Mouse (Mus musculus) embryo, embryonic 10 days (tissue): ENCODE results near the gene Gja5.

Source experiments
- DNase-seq: peaks from one replicate; pipeline ENCODE4 v3.0.0-alpha.2; 2015; ENCODE audit warnings: low spot score

The Gja5 gene

DNA sequence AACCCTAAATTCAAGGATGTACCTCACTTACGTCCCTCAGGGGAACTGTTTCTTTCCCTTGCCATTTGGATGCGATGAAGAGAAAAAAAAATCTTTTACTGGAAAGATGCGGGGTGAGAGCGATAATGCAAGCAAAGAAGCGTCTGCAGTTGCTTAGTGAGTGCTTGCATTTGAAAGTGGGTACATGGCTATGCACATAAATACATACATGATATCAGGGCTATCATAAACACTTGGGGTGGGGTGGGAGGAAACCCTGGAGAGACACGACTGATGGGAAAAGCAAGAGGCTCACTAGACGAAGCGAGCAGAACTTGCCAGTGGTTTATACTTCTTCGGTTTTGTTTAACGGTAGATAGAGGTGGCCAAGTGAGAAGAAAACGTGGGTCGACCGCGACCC, at the start of gene Gja5:
Gene Gja5 (plus strand): TSS at position 301 of the 400 bp plus-strand sequence.
- no peak for DNase-seq

DNA sequence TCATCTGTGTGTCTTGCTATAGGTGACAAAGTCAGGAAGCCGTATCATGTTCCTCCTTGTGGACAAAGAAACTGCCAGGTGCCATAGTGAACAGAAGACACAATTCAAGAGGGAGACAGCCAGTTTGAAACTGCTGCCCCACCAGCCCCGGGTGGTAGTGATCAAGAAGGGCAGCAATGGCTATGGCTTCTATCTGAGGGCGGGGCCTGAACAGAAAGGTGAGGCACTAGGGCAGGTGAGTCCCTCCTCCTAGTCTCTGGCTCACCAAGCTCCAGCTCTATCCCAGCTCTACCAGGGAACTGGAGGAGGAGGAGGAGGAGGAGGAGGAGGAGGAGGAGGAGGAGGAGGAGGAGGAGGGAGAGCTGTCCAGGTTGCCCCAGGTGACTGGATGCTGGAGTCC, 48.7 kb upstream of the Gja5 start:
- DNase-seq: no peak

GRCm38 (mm10) chr3:96860498-96860897, 44.0 kb upstream of the Gja5 start:
- DNase-seq: no peak

- no peak for DNase-seq
These were observed 36.6 kb upstream of the Gja5 start for GRCm38 (mm10) chr3:96867863-96868262.

DNA sequence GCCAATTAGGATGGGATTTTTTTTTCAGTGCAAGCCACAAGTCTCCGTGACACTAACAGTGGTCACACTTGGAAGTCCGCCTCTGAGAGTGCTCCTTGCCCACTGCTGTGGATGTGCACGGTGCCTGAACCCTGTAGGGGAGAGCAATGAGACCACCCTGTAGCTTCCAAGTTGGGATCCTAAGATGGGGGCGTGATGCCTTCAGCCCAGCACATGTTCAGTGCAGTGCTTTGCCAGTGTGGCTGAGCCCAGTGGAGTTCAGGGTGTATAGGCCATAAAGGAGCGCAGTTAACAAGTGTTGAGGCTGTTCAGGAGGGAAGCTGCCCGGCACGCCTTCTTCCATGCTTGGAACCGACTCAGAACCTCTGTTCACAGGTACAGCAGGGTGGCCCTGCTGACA, 35.9 kb upstream of the Gja5 start:
- no peak for DNase-seq

DNA sequence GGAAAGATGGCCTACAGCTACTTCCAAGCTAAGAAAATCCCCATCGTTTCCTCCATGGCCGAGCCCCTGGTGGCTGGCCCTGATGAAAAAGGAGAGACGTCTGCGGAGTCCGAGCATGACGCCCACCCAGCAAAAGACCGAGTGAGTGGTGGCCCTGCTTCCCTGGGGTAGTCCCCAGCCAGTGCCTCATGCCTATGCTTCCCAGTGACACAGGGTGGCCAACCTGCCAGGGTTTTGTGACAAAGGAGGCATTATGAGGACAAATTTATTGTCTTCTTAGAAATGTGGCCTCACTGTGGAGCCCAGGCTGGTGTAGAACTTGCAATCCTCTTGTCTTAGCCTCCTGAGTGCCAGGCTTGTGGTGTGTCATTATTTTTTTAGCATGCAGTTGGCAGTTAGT, 35.4 kb upstream of the Gja5 start:
- DNase-seq: no peak

DNA sequence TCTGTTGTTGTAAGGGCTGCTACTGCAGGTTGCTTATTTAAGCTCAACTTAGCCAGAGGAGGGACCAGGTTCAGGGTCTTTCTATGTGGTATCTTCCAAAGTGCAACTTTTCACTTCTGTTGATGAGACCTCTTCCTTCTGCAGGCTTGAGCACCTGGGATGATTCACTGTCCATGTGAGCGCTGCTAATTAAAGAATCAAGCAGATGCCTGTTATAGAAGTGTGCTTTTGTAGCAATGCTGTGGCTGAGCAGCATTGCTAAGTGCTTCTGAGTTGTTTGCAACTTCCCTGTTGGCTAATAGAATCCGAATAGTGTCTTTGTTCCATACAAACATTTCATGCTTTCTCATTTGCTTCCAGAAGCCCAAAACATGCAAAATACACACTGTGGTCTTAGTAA, 34.2 kb upstream of the Gja5 start:
- DNase-seq: no peak

- DNase-seq: no peak
These were observed 33.4 kb upstream of the Gja5 start for GRCm38 (mm10) chr3:96871070-96871469.

- DNase-seq: no peak
These were observed 32.0 kb upstream of the Gja5 start for GRCm38 (mm10) chr3:96872501-96872900.

DNA sequence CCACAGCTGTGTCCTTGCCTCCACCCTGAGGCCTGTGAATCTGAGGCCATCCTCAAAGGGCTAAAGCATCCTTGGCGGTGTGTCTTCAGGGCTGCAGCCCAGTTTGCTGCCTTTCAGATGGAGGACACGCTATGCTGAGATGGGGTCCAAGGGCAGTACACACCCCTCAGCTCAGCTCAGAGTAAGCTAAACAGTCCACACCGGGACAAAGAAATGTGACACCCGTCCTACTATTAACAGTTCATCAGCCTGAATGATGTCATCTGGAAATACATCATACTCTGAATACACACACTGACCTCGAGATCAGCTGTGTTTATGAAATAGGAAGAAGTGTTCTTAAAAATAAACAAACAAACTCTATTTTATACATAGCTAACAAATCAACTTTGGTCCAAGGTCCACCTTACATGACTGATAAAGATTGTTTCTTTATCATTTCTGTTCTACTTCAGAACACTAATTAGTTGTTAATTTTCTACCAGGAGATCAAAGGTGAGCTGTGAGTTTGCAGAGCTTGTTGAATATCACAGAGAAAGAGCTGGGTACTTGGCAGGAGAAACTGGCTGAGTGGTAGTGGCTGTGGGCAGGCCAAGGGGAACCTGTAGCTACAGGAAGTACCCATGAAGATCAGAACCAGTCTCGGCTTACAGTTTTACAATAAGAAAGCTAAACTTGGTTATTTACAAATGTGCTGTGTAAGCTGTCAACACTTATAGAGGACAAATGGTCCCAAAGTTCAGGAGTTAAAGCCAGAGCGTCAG, 29.5 kb upstream of the Gja5 start:
- DNase-seq: no peak

- DNase-seq: no peak
These were observed 25.0 kb upstream of the Gja5 start for GRCm38 (mm10) chr3:96879536-96879935.

DNA sequence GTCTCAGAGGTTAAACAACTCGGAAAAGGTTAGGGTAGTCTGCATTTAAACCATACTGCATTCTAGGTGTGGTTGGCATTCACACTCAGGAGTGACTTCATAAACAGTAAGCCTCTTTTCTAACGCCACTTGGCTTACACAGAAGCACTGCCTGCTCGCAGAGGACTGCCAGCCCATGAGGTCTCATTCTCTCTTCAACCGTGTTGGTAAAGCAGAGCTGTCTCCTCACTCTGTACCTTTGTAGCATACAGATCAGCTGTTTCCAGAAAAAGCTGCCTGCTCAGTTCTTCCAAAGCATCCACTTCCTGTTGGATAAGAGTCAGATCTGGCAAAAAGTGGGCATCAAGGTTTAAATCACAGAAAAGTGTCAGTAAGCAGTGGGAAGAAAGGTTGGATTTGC, 24.1 kb upstream of the Gja5 start:
- no peak for DNase-seq

DNA sequence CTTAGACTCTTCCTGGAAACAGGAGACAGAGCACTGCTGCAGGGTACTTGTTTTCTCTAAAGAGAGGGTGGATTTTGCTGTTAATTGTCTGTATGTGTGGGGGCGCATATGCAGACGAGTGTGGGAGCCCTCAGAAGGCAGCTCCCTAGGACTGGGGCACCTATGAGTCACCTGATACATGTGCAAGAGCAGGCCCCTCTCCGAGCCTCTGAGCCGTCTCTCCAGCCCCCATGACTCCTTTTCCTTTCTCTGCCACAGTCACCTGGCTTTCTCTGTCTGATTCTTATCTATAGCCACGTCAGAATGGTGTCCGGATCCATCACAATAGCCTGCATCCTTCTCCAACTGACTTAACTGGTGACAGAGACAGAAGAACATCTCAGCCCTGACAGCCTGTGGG, 22.9 kb upstream of the Gja5 start:
- DNase-seq: no peak

DNA sequence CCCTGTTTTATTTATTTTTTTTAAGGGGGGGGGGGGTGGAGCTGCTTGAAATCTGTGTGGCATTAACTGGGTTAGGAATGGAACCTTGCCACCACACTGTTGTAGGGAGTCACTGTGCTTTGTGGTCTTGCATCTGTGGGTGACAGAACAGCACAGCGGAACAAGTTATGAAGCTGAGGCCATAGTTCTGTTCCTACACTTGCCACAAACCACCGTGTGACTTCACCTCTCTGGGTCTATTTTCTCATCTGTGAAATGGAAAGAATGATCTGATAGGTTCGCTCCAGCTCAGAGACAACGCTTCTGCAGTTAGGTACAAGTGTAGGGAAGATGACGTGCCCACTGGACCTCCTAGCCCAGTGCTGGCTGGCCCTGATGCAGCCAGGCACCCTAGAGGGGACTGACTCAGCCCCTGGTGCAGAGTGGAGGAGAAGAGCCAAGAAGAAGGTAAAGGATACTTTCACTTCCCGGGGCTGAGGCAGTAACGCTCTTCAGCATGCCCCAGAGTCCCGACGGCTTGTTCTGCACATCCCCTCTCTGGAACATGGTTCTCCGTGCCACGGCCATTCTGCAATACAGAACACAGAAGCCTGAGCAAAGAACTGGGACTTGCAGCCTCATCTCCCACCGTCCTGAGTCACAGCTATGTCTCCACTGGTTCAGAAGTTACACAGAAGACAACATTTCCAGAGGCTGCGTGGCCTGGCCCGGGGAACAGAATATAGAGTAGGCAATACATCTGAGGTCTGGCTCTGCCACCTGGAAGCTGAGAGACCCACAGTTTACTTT, 22.2 kb upstream of the Gja5 start:
- DNase-seq: no peak

- DNase-seq: no peak
These were observed 20.8 kb upstream of the Gja5 start for GRCm38 (mm10) chr3:96883690-96884089.

GRCm38 (mm10) chr3:96902336-96902999, 2.0 kb upstream of the Gja5 start:
- no peak for DNase-seq

GRCm38 (mm10) chr3:96904851-96905541, 503 bp downstream of the Gja5 start, which contains the start of gene Gpr89:
Gene Gpr89 (minus strand): TSS chr3:96905346.
- peak; percentile 97 for DNase-seq

GRCm38 (mm10) chr3:96905592-96905991, 1.1 kb downstream of the Gja5 start:
- no peak for DNase-seq

GRCm38 (mm10) chr3:96920991-96921390, 16.5 kb downstream of the Gja5 start:
- DNase-seq: no peak

DNA sequence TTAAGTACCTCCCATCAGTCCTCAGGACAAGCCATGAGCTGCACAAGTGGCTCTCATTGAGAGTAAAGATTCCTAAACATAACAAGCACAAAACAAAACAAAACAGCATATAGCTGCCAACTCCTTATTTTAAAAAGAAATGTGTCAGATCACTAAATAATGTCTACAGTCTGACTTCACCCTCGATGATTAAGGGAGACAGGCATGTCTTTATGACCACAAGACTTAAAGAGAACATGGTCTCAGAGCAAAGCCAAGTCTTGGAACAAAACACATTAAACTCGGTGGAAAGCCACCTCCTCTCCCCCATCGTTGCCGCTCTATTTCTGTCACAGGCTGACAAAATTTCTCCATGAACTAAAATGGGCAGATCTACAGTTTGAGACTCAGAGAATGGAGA, 20.1 kb downstream of the Gja5 start:
- DNase-seq: no peak

DNA sequence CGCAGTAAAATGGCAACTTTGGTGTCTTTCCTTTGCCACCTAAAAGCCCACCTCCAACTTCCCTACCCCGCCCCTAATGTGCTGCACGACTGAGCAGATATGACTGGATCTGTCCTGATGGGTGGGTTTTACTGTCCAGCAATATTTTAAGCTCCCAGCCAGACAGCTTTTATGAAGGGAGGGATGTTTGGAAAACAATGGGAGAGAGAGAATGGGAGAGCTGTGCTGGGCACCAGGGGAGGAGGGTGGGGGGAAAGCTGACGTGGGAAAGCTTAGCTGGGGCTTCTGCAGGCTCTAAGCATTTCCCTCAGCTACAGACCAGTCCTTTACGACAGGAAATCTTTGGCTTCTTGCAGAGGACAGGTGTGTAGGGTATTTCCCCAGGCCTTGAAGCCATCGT, 21.4 kb downstream of the Gja5 start, which contains the start of gene Gja8:
Gene Gja8 (minus strand): TSS at position 101 of the 400 bp plus-strand sequence.
- no peak for DNase-seq

GRCm38 (mm10) chr3:96931261-96931681, 26.8 kb downstream of the Gja5 start:
- peak; percentile 60 for DNase-seq
